Mouse (Mus musculus) hindbrain, postnatal 0 days (tissue): ENCODE data around the gene 1700003F12Rik. TPM values are rescaled to one million over a fixed set of nuclear protein-coding genes. Genes with fewer than 3 reads are reported as not detected.

Experiments used
- ATAC-seq: fragments of 200-750 bp; cut with Nextera tagmentation; 2 replicates; pipeline ENCODE4 v1.8.0; 2017; ENCODE audit warnings: mild to moderate bottlenecking, moderate TSS enrichment, moderate library complexity
- DNase-seq: peaks from one replicate; pipeline ENCODE4 v3.0.0-alpha.2; 2015; ENCODE audit warnings: low spot score
- H3K27ac ChIP-seq: fragments of 300-500 bp; sonication (generic); 2 replicates; pipeline ENCODE4 v1.5.1; 2014; ENCODE audit warnings: mild to moderate bottlenecking
- H3K27me3 ChIP-seq: fragments of 300-500 bp; sonication (generic); 2 replicates; pipeline ENCODE4 v1.6.1; 2014; ENCODE audit warnings: low read length, mixed read lengths; ENCODE audit not compliant: insufficient read depth
- H3K36me3 ChIP-seq: fragments of 300-500 bp; sonication (generic); 2 replicates; pipeline ENCODE4 v1.6.1; 2014; ENCODE audit warnings: low read length, mixed read lengths; ENCODE audit not compliant: insufficient read depth
- H3K4me1 ChIP-seq: fragments of 300-500 bp; sonication (generic); 2 replicates; pipeline ENCODE4 v1.6.1; 2014; ENCODE audit warnings: antibody characterized with exemption, low read length, mixed read lengths; ENCODE audit not compliant: insufficient read depth
- H3K4me2 ChIP-seq: fragments of 300-500 bp; sonication (generic); 2 replicates; pipeline ENCODE4 v1.6.1; 2014; ENCODE audit warnings: low read depth, mild to moderate bottlenecking, low read length, moderate library complexity, mixed read lengths
- H3K4me3 ChIP-seq: fragments of 300-500 bp; sonication (generic); 2 replicates; pipeline ENCODE4 v1.5.1; 2014; ENCODE audit warnings: low read length
- H3K9ac ChIP-seq: fragments of 300-500 bp; sonication (generic); replicated peaks from 2 replicates; pipeline ENCODE4 v1.6.1; 2014; ENCODE audit warnings: mild to moderate bottlenecking, low read length, moderate library complexity, mixed read lengths
- H3K9me3 ChIP-seq: fragments of 300-500 bp; sonication (generic); 2 replicates; pipeline ENCODE4 v1.6.1; 2016; ENCODE audit warnings: low read length, mixed read lengths
- CTCF ChIP-seq: IDR thresholded peaks from 2 replicates; pipeline ENCODE4 v1.5.1; 2016; ENCODE audit warnings: antibody characterized with exemption, control low read depth, low read depth
- WGBS: fragments of 180-500 bp; shearing (Covaris S2); extraction: QIAGEN DNeasy Blood & Tissue Kit; methylation state at CpG from one replicate; pipeline ENCODE4 v1.1.7; 2014; 5-methylcytosine and 5-hydroxymethylcytosine counted together
- polyA plus RNA-seq: library from polyadenylated mRNA; unstranded; fragments of >200 nt; fragmentation: Nextera tagmentation; extraction: Ambion mirVana; gene quantifications from 2 replicates; pipeline ENCODE4 v1.2.1, GENCODE M21; 2015
- total RNA-seq: library from RNA; depleted of rRNA; stranded (reverse); fragments of >200 nt; gene quantifications from 2 replicates; pipeline ENCODE4 v1.2.3, GENCODE M21; 2014

The 1700003F12Rik gene
- total and polyA plus RNA-seq, 2 experiments from 2014 or later = 1.9 to 4.0 TPM

DNA sequence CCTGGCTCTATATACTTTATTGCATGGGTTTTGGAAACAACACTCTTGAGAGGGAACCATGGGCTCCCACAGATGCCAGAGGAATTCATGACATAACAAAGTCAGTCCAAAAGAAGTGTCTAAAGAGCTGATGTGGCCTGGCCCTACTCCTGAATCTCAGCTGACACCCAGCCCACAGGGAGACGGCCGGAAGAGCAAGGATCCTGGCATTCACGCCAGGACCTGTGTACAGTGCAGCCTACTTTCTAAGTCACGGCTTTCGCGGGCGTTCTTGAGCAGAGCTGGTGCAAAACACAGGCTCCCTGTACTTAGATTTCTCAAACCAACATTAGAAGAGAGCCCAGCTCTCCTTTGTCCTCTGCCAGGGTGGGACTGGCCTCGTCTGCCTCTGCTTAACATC, 33.7 kb downstream of the 1700003F12Rik start:
- Histone ChIP-seq H3K27me3 (no peaks in the 10 kb centered on the region), H3K4me1 (peaks cover 16% of the 10 kb centered on the region; the same call in 1 of the 2 replicates), H3K4me2 (no peak overlapping the region), H3K9me3 (no peaks in the 10 kb centered on the region), H3K27ac (0 out of 2 replicates have a peak overlapping the region, but pooled peaks have one; percentile 22), H3K9ac (no peak overlapping the region), H3K4me3 (no peak overlapping the region), H3K36me3 (no peaks in the 10 kb centered on the region)
- no peak for TF ChIP-seq CTCF
- DNase-seq (peak; percentile 41), ATAC-seq (0 out of 2 replicates have a peak, but pooled peaks have one; percentile 19)
- 47% methylated on average over 8 of the region's 8 CpGs for WGBS

GRCm38 (mm10) chr2:154581421-154581820, 34.5 kb downstream of the 1700003F12Rik start:
- Histone ChIP-seq H3K4me1 (peaks cover 16% of the 10 kb centered on the region; the same call in 1 of the 2 replicates), H3K4me2 (no peak overlapping the region), H3K27ac (no peak overlapping the region), H3K27me3 (no peaks in the 10 kb centered on the region), H3K36me3 (no peaks in the 10 kb centered on the region), H3K4me3 (no peak overlapping the region), H3K9me3 (no peaks in the 10 kb centered on the region), H3K9ac (no peak overlapping the region)
- peak; percentile 36; the same call in 1 of the 2 replicates for TF ChIP-seq CTCF
- 97% methylated on average over 1 of the region's 1 CpGs for WGBS
- ATAC-seq = no peak
- DNase-seq = no peak

- no peaks in the 10 kb centered on the region for H3K9me3 ChIP-seq
- WGBS = 34% methylated on average over 15 of the region's 15 CpGs
- H3K27me3 ChIP-seq = no peaks in the 10 kb centered on the region
- ATAC-seq = peak; percentile 80
- TF ChIP-seq CTCF = no peak
- peak overlapping the region; percentile 45 for H3K27ac ChIP-seq
- peak; percentile 80 for DNase-seq
- H3K9ac ChIP-seq = no peak overlapping the region
- H3K4me2 ChIP-seq = peak overlapping the region; percentile 18
- peaks cover 13% of the 10 kb centered on the region; the same call in 1 of the 2 replicates for H3K4me1 ChIP-seq
- H3K36me3 ChIP-seq = peaks cover 6% of the 10 kb centered on the region; the same call in 1 of the 2 replicates
- H3K4me3 ChIP-seq = no peak overlapping the region
Measured at GRCm38 (mm10) chr2:154583906-154584872, 37.3 kb downstream of the 1700003F12Rik start.

GRCm38 (mm10) chr2:154584931-154585601, 38.2 kb downstream of the 1700003F12Rik start:
- no peaks in the 10 kb centered on the region for H3K9me3 ChIP-seq
- ATAC-seq = 0 out of 2 replicates have a peak, but pooled peaks have one; percentile 11
- H3K36me3 ChIP-seq = peaks cover 6% of the 10 kb centered on the region; the same call in 1 of the 2 replicates
- peaks cover 13% of the 10 kb centered on the region; the same call in 1 of the 2 replicates for H3K4me1 ChIP-seq
- H3K27me3 ChIP-seq = no peaks in the 10 kb centered on the region
- peak; percentile 69 for DNase-seq
- H3K4me2 ChIP-seq = peak overlapping the region; percentile 18
- H3K9ac ChIP-seq = no peak overlapping the region
- TF ChIP-seq CTCF = no peak
- 35% methylated on average over 17 of the region's 17 CpGs for WGBS
- peak overlapping the region; percentile 45; the same call in 1 of the 2 replicates for H3K27ac ChIP-seq
- H3K4me3 ChIP-seq = no peak overlapping the region

GRCm38 (mm10) chr2:154586405-154586804, 39.5 kb downstream of the 1700003F12Rik start:
- Histone ChIP-seq H3K36me3 (peaks cover 6% of the 10 kb centered on the region; the same call in 1 of the 2 replicates), H3K9ac (no peak overlapping the region), H3K9me3 (no peaks in the 10 kb centered on the region), H3K27ac (no peak overlapping the region), H3K4me3 (no peak overlapping the region), H3K27me3 (no peaks in the 10 kb centered on the region), H3K4me2 (no peak overlapping the region), H3K4me1 (peaks cover 13% of the 10 kb centered on the region; the same call in 1 of the 2 replicates)
- DNase-seq (peak; percentile 74), ATAC-seq (no peak)
- TF ChIP-seq CTCF = peak; percentile 77
- WGBS = 77% methylated on average over 5 of the region's 5 CpGs

DNA sequence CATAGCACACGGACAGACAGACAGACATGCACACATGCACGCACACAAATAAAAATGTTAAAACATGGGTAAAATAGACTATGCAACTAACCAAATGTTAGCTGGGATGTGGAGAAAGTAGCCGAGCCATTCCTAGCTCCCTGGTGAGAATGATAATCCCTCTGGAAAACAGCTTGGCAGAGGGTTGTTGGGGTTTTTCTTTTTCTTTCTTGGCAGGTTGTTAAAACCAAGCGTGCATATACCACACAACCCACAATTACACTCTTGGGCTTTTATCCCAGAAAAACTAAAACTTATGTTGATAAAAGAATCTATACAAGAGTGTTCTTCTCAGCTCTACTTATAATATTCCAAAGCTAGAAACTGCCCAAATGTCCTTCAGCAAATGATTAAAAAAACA, 42.2 kb downstream of the 1700003F12Rik start:
- Histone ChIP-seq H3K36me3 (peaks cover 6% of the 10 kb centered on the region; the same call in 1 of the 2 replicates), H3K27me3 (no peaks in the 10 kb centered on the region), H3K4me1 (peaks cover 9% of the 10 kb centered on the region; the same call in 1 of the 2 replicates), H3K9me3 (no peaks in the 10 kb centered on the region), H3K27ac (no peak overlapping the region), H3K4me2 (no peak overlapping the region), H3K9ac (no peak overlapping the region), H3K4me3 (no peak overlapping the region)
- WGBS = 68% methylated on average over 4 of the region's 4 CpGs
- DNase-seq (no peak), ATAC-seq (no peak)
- no peak for TF ChIP-seq CTCF
